Mouse (Mus musculus): ENCODE results near the gene Sec1.
"Not testable (repeated sequence)": the region's sequence is repeated elsewhere in the genome, so short reads cannot be mapped to it uniquely, and the experiment has no call there.

Gene Sec1

GRCm38 (mm10) chr7:45677627-45678295 is 16.4 kb downstream of the Sec1 start:
- no peak for DNase-seq

- no peak for DNase-seq
Measured at GRCm38 (mm10) chr7:45668921-45669320, 25.3 kb downstream of the Sec1 start.

GRCm38 (mm10) chr7:45667761-45668160 is 26.4 kb downstream of the Sec1 start:
- DNase-seq, result no peak

GRCm38 (mm10) chr7:45666161-45666560 is 28.0 kb downstream of the Sec1 start, which contains the start of gene Fut2:
Fut2 (minus strand) TSS chr7:45666394.
- DNase-seq, result no peak

GRCm38 (mm10) chr7:45665303-45666138 is 28.7 kb downstream of the Sec1 start:
- DNase-seq, result no peak

- not testable (repeated sequence) for DNase-seq
Measured at GRCm38 (mm10) chr7:45661702-45662101, 32.5 kb downstream of the Sec1 start.

GRCm38 (mm10) chr7:45660746-45661478 is 33.3 kb downstream of the Sec1 start:
- DNase-seq, result no peak

- DNase-seq, result no peak
Measured at GRCm38 (mm10) chr7:45654424-45655047, 39.7 kb downstream of the Sec1 start.

- not testable (repeated sequence) for DNase-seq
Measured at GRCm38 (mm10) chr7:45650484-45650883, 43.7 kb downstream of the Sec1 start.

GRCm38 (mm10) chr7:45649351-45649750 is 44.9 kb downstream of the Sec1 start:
- no peak for DNase-seq

GRCm38 (mm10) chr7:45646671-45647070 is 47.5 kb downstream of the Sec1 start:
- DNase-seq, result no peak

GRCm38 (mm10) chr7:45645591-45645971 is 48.6 kb downstream of the Sec1 start:
- no peak for DNase-seq

- DNase-seq, result peak; percentile 69
Measured at GRCm38 (mm10) chr7:45644872-45645590, 49.2 kb downstream of the Sec1 start.

GRCm38 (mm10) chr7:45644183-45644582 is 50.0 kb downstream of the Sec1 start:
- DNase-seq, result peak; percentile 83

- peak; percentile 100 for DNase-seq
Measured at GRCm38 (mm10) chr7:45643441-45644178, 50.6 kb downstream of the Sec1 start.

- DNase-seq, result peak; percentile 64
Measured at GRCm38 (mm10) chr7:45642503-45643255, 51.5 kb downstream of the Sec1 start.

- peak; percentile 74 for DNase-seq
Measured at GRCm38 (mm10) chr7:45642083-45642482, 52.1 kb downstream of the Sec1 start.

- DNase-seq, result peak; percentile 77
Measured at GRCm38 (mm10) chr7:45641391-45642040, 52.7 kb downstream of the Sec1 start.

- DNase-seq, result peak; percentile 69
Measured at GRCm38 (mm10) chr7:45640191-45640957, 53.8 kb downstream of the Sec1 start.
